Mouse (Mus musculus) heart, embryonic 16.5 days (tissue): ENCODE results near the gene Nkd1. TPM values are rescaled to one million over a fixed set of nuclear protein-coding genes. Genes with fewer than 3 reads are reported as not detected.

ENCODE experiments used
- ATAC-seq: fragments of 200-750 bp; cut with Nextera tagmentation; replicated peaks from 2 replicates; pipeline ENCODE4 v1.8.0; 2017; ENCODE audit warnings: moderate number of reproducible peaks; ENCODE audit not compliant: insufficient read depth, low FRiP score; ENCODE audit errors: extremely low read depth
- H3K27ac ChIP-seq: fragments of 300-500 bp; sonication (generic); 2 replicates; pipeline ENCODE4 v1.5.1; 2014; ENCODE audit warnings: mild to moderate bottlenecking, low read length, control low read depth, moderate library complexity
- H3K27me3 ChIP-seq: fragments of 300-500 bp; sonication (generic); 2 replicates; pipeline ENCODE4 v1.6.1; 2014; ENCODE audit warnings: low read length, mixed read lengths; ENCODE audit not compliant: control insufficient read depth, insufficient read depth
- H3K36me3 ChIP-seq: fragments of 300-500 bp; sonication (generic); 2 replicates; pipeline ENCODE4 v1.6.1; 2014; ENCODE audit not compliant: control insufficient read depth, insufficient read depth
- H3K4me1 ChIP-seq: fragments of 300-500 bp; sonication (generic); 2 replicates; pipeline ENCODE4 v1.6.1; 2014; ENCODE audit warnings: low read length, mixed read lengths; ENCODE audit not compliant: control insufficient read depth, insufficient read depth
- H3K4me2 ChIP-seq: fragments of 300-500 bp; sonication (generic); 2 replicates; pipeline ENCODE4 v1.6.1; 2014; ENCODE audit warnings: low read depth, mild to moderate bottlenecking, control low read depth, low read length
- H3K4me3 ChIP-seq: fragments of 300-500 bp; sonication (generic); 2 replicates; pipeline ENCODE4 v1.5.1; 2014; ENCODE audit warnings: mild to moderate bottlenecking, control low read depth, low read length
- H3K9ac ChIP-seq: fragments of 300-500 bp; sonication (generic); 2 replicates; pipeline ENCODE4 v1.6.1; 2014; ENCODE audit warnings: low read length, control low read depth
- H3K9me3 ChIP-seq: fragments of 300-500 bp; sonication (generic); replicated peaks from 2 replicates; pipeline ENCODE4 v1.6.1; 2016; ENCODE audit warnings: low read length; ENCODE audit not compliant: control insufficient read depth
- WGBS: fragments of 180-500 bp; shearing (Covaris S2); extraction: QIAGEN DNeasy Blood & Tissue Kit; methylation state at CpG from one replicate; pipeline ENCODE4 v1.1.7; 2014; 5-methylcytosine and 5-hydroxymethylcytosine counted together
- polyA plus RNA-seq: library from polyadenylated mRNA; unstranded; fragments of >200 nt; fragmentation: Nextera tagmentation; extraction: Ambion mirVana; gene quantifications from 2 replicates; pipeline ENCODE4 v1.2.1, GENCODE M21; 2015

Nkd1 gene
- polyA plus RNA-seq, 1 experiment from 2014 or later: 12.3 TPM

GRCm38 (mm10) chr8:88626940-88627264 is 105.7 kb downstream of the Nkd1 start:
- Histone ChIP-seq H3K4me3 (peak overlapping the region; percentile 58), H3K9ac (peak overlapping the region; percentile 80), H3K27ac (no peak overlapping the region), H3K36me3 (no peaks in the 10 kb centered on the region), H3K27me3 (peaks cover 22% of the 10 kb centered on the region), H3K4me1 (peaks cover 9% of the 10 kb centered on the region; the same call in 1 of the 2 replicates), H3K4me2 (peak overlapping the region; percentile 95), H3K9me3 (no peaks in the 10 kb centered on the region)
- 17% methylated on average over 19 of the region's 19 CpGs for WGBS
- ATAC-seq: no peak

GRCm38 (mm10) chr8:88627265-88627991 is 106.3 kb downstream of the Nkd1 start:
- ATAC-seq: peak; percentile 70
- H3K36me3 ChIP-seq: no peaks in the 10 kb centered on the region
- H3K4me1 ChIP-seq: peaks cover 9% of the 10 kb centered on the region; the same call in 1 of the 2 replicates
- peak overlapping the region; percentile 95 for H3K4me2 ChIP-seq
- under 1% methylated on average over 105 of the region's 105 CpGs for WGBS
- H3K27me3 ChIP-seq: peaks cover 18% of the 10 kb centered on the region
- H3K27ac ChIP-seq: no peak overlapping the region
- H3K9ac ChIP-seq: peak overlapping the region; percentile 80
- H3K4me3 ChIP-seq: peak overlapping the region; percentile 58
- no peaks in the 10 kb centered on the region for H3K9me3 ChIP-seq

GRCm38 (mm10) chr8:88628001-88628774 is 107.0 kb downstream of the Nkd1 start:
- 62% methylated on average over 14 of the region's 14 CpGs for WGBS

GRCm38 (mm10) chr8:88630225-88630624 is 109.1 kb downstream of the Nkd1 start:
- 66% methylated on average over 4 of the region's 4 CpGs for WGBS

More at GRCm38 (mm10) chr8:88628001-88628774, 107.0 kb downstream of the Nkd1 start:
- Histone ChIP-seq H3K4me2 (peak overlapping the region; percentile 95), H3K27ac (no peak overlapping the region), H3K4me1 (peaks cover 9% of the 10 kb centered on the region; the same call in 1 of the 2 replicates), H3K36me3 (no peaks in the 10 kb centered on the region), H3K9me3 (no peaks in the 10 kb centered on the region), H3K4me3 (peak overlapping the region; percentile 58), H3K27me3 (peaks cover 18% of the 10 kb centered on the region), H3K9ac (peak overlapping the region; percentile 80)
- ATAC-seq: no peak

GRCm38 (mm10) chr8:88631081-88631480 is 109.9 kb downstream of the Nkd1 start:
- no peak for ATAC-seq
- H3K4me2 ChIP-seq: no peak overlapping the region
- no peak overlapping the region for H3K9ac ChIP-seq
- no peak overlapping the region for H3K4me3 ChIP-seq
- H3K27ac ChIP-seq: no peak overlapping the region
- peaks cover 17% of the 10 kb centered on the region for H3K27me3 ChIP-seq
- H3K9me3 ChIP-seq: no peaks in the 10 kb centered on the region
- peaks cover 9% of the 10 kb centered on the region; the same call in 1 of the 2 replicates for H3K4me1 ChIP-seq
- H3K36me3 ChIP-seq: no peaks in the 10 kb centered on the region

More at GRCm38 (mm10) chr8:88630225-88630624, 109.1 kb downstream of the Nkd1 start:
- Histone ChIP-seq H3K4me1 (peaks cover 9% of the 10 kb centered on the region; the same call in 1 of the 2 replicates), H3K9me3 (no peaks in the 10 kb centered on the region), H3K4me3 (no peak overlapping the region), H3K36me3 (no peaks in the 10 kb centered on the region), H3K27me3 (peaks cover 18% of the 10 kb centered on the region), H3K4me2 (no peak overlapping the region), H3K27ac (no peak overlapping the region), H3K9ac (no peak overlapping the region)
- no peak for ATAC-seq

- ATAC-seq: peak; percentile 73
- peaks cover 4% of the 10 kb centered on the region for H3K27me3 ChIP-seq
- no peaks in the 10 kb centered on the region; the same call in 1 of the 2 replicates for H3K4me1 ChIP-seq
- WGBS: 55% methylated on average over 7 of the region's 7 CpGs
- H3K9ac ChIP-seq: no peak overlapping the region
- H3K36me3 ChIP-seq: no peaks in the 10 kb centered on the region
- no peak overlapping the region for H3K4me2 ChIP-seq
- no peak overlapping the region for H3K4me3 ChIP-seq
- H3K27ac ChIP-seq: peak overlapping the region; percentile 60
- H3K9me3 ChIP-seq: no peaks in the 10 kb centered on the region
Observed at GRCm38 (mm10) chr8:88633343-88633765, 112.2 kb downstream of the Nkd1 start.

- Histone ChIP-seq H3K9ac (peak within 1 kb of the TSS; percentile 42; the same call in 1 of the 2 replicates), H3K27me3 (no peaks in the 10 kb centered on the region), H3K27ac (peak within 1 kb of the TSS; percentile 20; the same call in 1 of the 2 replicates), H3K9me3 (no peaks in the 10 kb centered on the region), H3K4me2 (peak within 1 kb of the TSS; percentile 27), H3K36me3 (no peaks in the 10 kb centered on the region), H3K4me1 (no peaks in the 10 kb centered on the region), H3K4me3 (peak within 1 kb of the TSS; percentile 44)
- 0 out of 2 replicates have a peak, but pooled peaks have one; percentile 38 for ATAC-seq
- 68% methylated on average over 14 of the region's 14 CpGs for WGBS
Observed at GRCm38 (mm10) chr8:88635474-88636397, 114.6 kb downstream of the Nkd1 start, which contains the start of gene Snx20. Gene Snx20, minus strand, starts transcription at chr8:88636128.

GRCm38 (mm10) chr8:88637092-88638000 is 116.2 kb downstream of the Nkd1 start:
- ATAC-seq: no peak
- no peak overlapping the region for H3K9ac ChIP-seq
- H3K27me3 ChIP-seq: no peaks in the 10 kb centered on the region
- H3K4me3 ChIP-seq: no peak overlapping the region
- H3K4me2 ChIP-seq: no peak overlapping the region
- 71% methylated on average over 9 of the region's 9 CpGs for WGBS
- H3K27ac ChIP-seq: no peak overlapping the region
- no peaks in the 10 kb centered on the region for H3K9me3 ChIP-seq
- H3K4me1 ChIP-seq: no peaks in the 10 kb centered on the region
- H3K36me3 ChIP-seq: no peaks in the 10 kb centered on the region
